Mouse (Mus musculus) stomach, postnatal 0 days (tissue): ENCODE measurements around the gene Mgam. TPM values are rescaled to one million over a fixed set of nuclear protein-coding genes. Genes with fewer than 3 reads are reported as not detected.

ENCODE experiments used
- ATAC-seq: fragments of 200-750 bp; cut with Nextera tagmentation; 2 replicates; pipeline ENCODE4 v1.8.0; 2017; ENCODE audit not compliant: low FRiP score, low TSS enrichment
- DNase-seq: peaks from one replicate; pipeline ENCODE4 v3.0.0-alpha.2; 2016; ENCODE audit warnings: low spot score
- H3K27ac ChIP-seq: fragments of 300-500 bp; sonication (generic); replicated peaks from 2 replicates; pipeline ENCODE4 v1.5.1; 2014; ENCODE audit warnings: mild to moderate bottlenecking, control low read depth
- H3K27me3 ChIP-seq: fragments of 300-500 bp; sonication (generic); 2 replicates; pipeline ENCODE4 v1.6.1; 2014; ENCODE audit warnings: low read length; ENCODE audit not compliant: control insufficient read depth, insufficient read depth
- H3K36me3 ChIP-seq: fragments of 300-500 bp; sonication (generic); 2 replicates; pipeline ENCODE4 v1.6.1; 2014; ENCODE audit warnings: low read length, mixed read lengths; ENCODE audit not compliant: control insufficient read depth, insufficient read depth
- H3K4me1 ChIP-seq: fragments of 300-500 bp; sonication (generic); replicated peaks from 2 replicates; pipeline ENCODE4 v1.6.1; 2014; ENCODE audit warnings: antibody characterized with exemption; ENCODE audit not compliant: control insufficient read depth, insufficient read depth
- H3K4me2 ChIP-seq: fragments of 300-500 bp; sonication (generic); replicated peaks from 2 replicates; pipeline ENCODE4 v1.6.1; 2014; ENCODE audit warnings: low read depth, mild to moderate bottlenecking, control low read depth, moderate library complexity
- H3K4me3 ChIP-seq: fragments of 300-500 bp; sonication (generic); 2 replicates; pipeline ENCODE4 v1.5.1; 2014; ENCODE audit warnings: low read depth, low read length, control low read depth
- H3K9ac ChIP-seq: fragments of 300-500 bp; sonication (generic); 2 replicates; pipeline ENCODE4 v1.6.1; 2014; ENCODE audit warnings: mild to moderate bottlenecking, low read length, control low read depth, mixed read lengths
- H3K9me3 ChIP-seq: fragments of 300-500 bp; sonication (generic); 2 replicates; pipeline ENCODE4 v1.6.1; 2016; ENCODE audit warnings: low read length; ENCODE audit not compliant: control insufficient read depth
- CTCF ChIP-seq: IDR thresholded peaks from 2 replicates; pipeline ENCODE4 v1.5.1; 2016; ENCODE audit warnings: antibody characterized with exemption, low read depth, mild to moderate bottlenecking, moderate library complexity
- EP300 ChIP-seq: optimal IDR thresholded peaks from 2 replicates; pipeline ENCODE3; 2016; ENCODE audit warnings: antibody characterized with exemption
- WGBS: fragments of 180-500 bp; shearing (Covaris S2); extraction: QIAGEN DNeasy Blood & Tissue Kit; methylation state at CpG from one replicate; pipeline ENCODE4 v1.1.7; 2014; 5-methylcytosine and 5-hydroxymethylcytosine counted together
- polyA plus RNA-seq: library from polyadenylated mRNA; unstranded; fragments of >200 nt; fragmentation: Nextera tagmentation; extraction: Ambion mirVana; gene quantifications from 2 replicates; pipeline ENCODE4 v1.2.1, GENCODE M21; 2015

Gene Mgam
- polyA plus RNA-seq, 1 experiment from 2014 or later = 0.06 TPM

- ATAC-seq = no peak
Measured at GRCm38 (mm10) chr6:40635559-40635958, 6.9 kb downstream of the Mgam start.

GRCm38 (mm10) chr6:40637755-40638154, 9.1 kb downstream of the Mgam start:
- no peak for TF ChIP-seq CTCF
- TF ChIP-seq EP300 = no peak
- H3K27me3 ChIP-seq = no peaks in the 10 kb centered on the region
- no peaks in the 10 kb centered on the region for H3K4me1 ChIP-seq
- no peak overlapping the region for H3K9ac ChIP-seq
- no peak overlapping the region for H3K27ac ChIP-seq
- 95% methylated on average over 4 of the region's 5 CpGs for WGBS
- H3K9me3 ChIP-seq = no peaks in the 10 kb centered on the region
- no peak overlapping the region for H3K4me2 ChIP-seq
- DNase-seq (no peak), ATAC-seq (no peak)
- no peaks in the 10 kb centered on the region for H3K36me3 ChIP-seq
- H3K4me3 ChIP-seq = no peak overlapping the region

More at GRCm38 (mm10) chr6:40635559-40635958, 6.9 kb downstream of the Mgam start:
- Histone ChIP-seq H3K27ac (no peak overlapping the region), H3K4me1 (no peaks in the 10 kb centered on the region), H3K27me3 (no peaks in the 10 kb centered on the region), H3K4me2 (no peak overlapping the region), H3K36me3 (no peaks in the 10 kb centered on the region), H3K4me3 (no peak overlapping the region), H3K9me3 (no peaks in the 10 kb centered on the region), H3K9ac (no peak overlapping the region)
- 76% methylated on average over 6 of the region's 6 CpGs for WGBS
- DNase-seq = no peak
- TF ChIP-seq CTCF (no peak), EP300 (no peak)

GRCm38 (mm10) chr6:40640710-40641538, 12.3 kb downstream of the Mgam start:
- 68% methylated on average over 8 of the region's 8 CpGs for WGBS
- Histone ChIP-seq H3K4me3 (no peak overlapping the region), H3K4me1 (no peaks in the 10 kb centered on the region), H3K36me3 (no peaks in the 10 kb centered on the region), H3K9me3 (no peaks in the 10 kb centered on the region), H3K27me3 (no peaks in the 10 kb centered on the region), H3K27ac (no peak overlapping the region), H3K4me2 (no peak overlapping the region), H3K9ac (no peak overlapping the region)
- ATAC-seq (no peak), DNase-seq (no peak)
- TF ChIP-seq EP300 (no peak), CTCF (no peak)

- Histone ChIP-seq H3K27me3 (no peaks in the 10 kb centered on the region), H3K36me3 (no peaks in the 10 kb centered on the region), H3K27ac (no peak overlapping the region), H3K9me3 (no peaks in the 10 kb centered on the region), H3K4me3 (no peak overlapping the region), H3K4me2 (no peak overlapping the region), H3K9ac (no peak overlapping the region), H3K4me1 (no peaks in the 10 kb centered on the region)
- DNase-seq (no peak), ATAC-seq (no peak)
- no peak for TF ChIP-seq CTCF
- WGBS = 64% methylated on average over 8 of the region's 8 CpGs
Measured at GRCm38 (mm10) chr6:40645701-40646100, 17.1 kb downstream of the Mgam start.

GRCm38 (mm10) chr6:40650953-40651352, 22.3 kb downstream of the Mgam start:
- DNase-seq (no peak), ATAC-seq (no peak)
- 71% methylated on average over 1 of the region's 1 CpGs for WGBS
- H3K4me3 ChIP-seq = no peak overlapping the region
- H3K9me3 ChIP-seq = no peaks in the 10 kb centered on the region
- no peak for TF ChIP-seq CTCF
- TF ChIP-seq EP300 = no peak
- no peak overlapping the region for H3K4me2 ChIP-seq
- H3K27me3 ChIP-seq = no peaks in the 10 kb centered on the region
- H3K4me1 ChIP-seq = no peaks in the 10 kb centered on the region
- H3K27ac ChIP-seq = no peak overlapping the region
- H3K36me3 ChIP-seq = no peaks in the 10 kb centered on the region
- no peak overlapping the region for H3K9ac ChIP-seq

- Histone ChIP-seq H3K27me3 (no peaks in the 10 kb centered on the region), H3K4me1 (no peaks in the 10 kb centered on the region), H3K36me3 (no peaks in the 10 kb centered on the region), H3K9me3 (no peaks in the 10 kb centered on the region), H3K4me2 (no peak overlapping the region), H3K9ac (no peak overlapping the region), H3K27ac (no peak overlapping the region), H3K4me3 (no peak overlapping the region)
- TF ChIP-seq CTCF (no peak), EP300 (no peak)
- ATAC-seq (no peak), DNase-seq (no peak)
- WGBS = 44% methylated on average over 2 of the region's 2 CpGs
Measured at GRCm38 (mm10) chr6:40660930-40661329, 32.3 kb downstream of the Mgam start.
